Mouse (Mus musculus) lung, adult 2 months (tissue): ENCODE measurements around the gene Slc4a7. TPM values are rescaled to one million over a fixed set of nuclear protein-coding genes. Genes with fewer than 3 reads are reported as not detected.

Experiments
- DNase-seq: peaks from one replicate; pipeline ENCODE4 v3.0.0; 2022
- H3K4me1 ChIP-seq: fragments of 200-500 bp; 2 replicates; pipeline ENCODE4 v1.6.1; 2011; ENCODE audit warnings: low read length; ENCODE audit not compliant: control insufficient read depth, insufficient read depth
- H3K4me3 ChIP-seq: fragments of 200-500 bp; replicated peaks from 2 replicates; pipeline ENCODE3; 2011; ENCODE audit warnings: low read depth, mild to moderate bottlenecking, control low read depth, low read length; ENCODE audit errors: extremely low read depth
- CTCF ChIP-seq: fragments of 200-500 bp; IDR thresholded peaks from 2 replicates; pipeline ENCODE4 v1.5.1; 2011; ENCODE audit warnings: mild to moderate bottlenecking, low read length, control low read depth; ENCODE audit not compliant: insufficient read depth
- POLR2A ChIP-seq: fragments of 200-500 bp; IDR thresholded peaks from 2 replicates; pipeline ENCODE4 v1.6.1; 2011; ENCODE audit warnings: low read depth, mild to moderate bottlenecking, control low read depth, low read length, borderline replicate concordance; ENCODE audit errors: extremely low read depth
- WGBS: fragments of 180-500 bp; shearing (Covaris S2); methylation state at CpG from one replicate; pipeline ENCODE4 v1.1.7; 2018; 5-methylcytosine and 5-hydroxymethylcytosine counted together
- polyA plus RNA-seq: library from polyadenylated mRNA; depleted of rRNA; stranded (reverse); fragments of >200 nt; gene quantifications from 2 replicates; pipeline ENCODE4 v1.2.3, GENCODE M21; 2012

The Slc4a7 gene
- polyA plus RNA-seq, 1 experiment, result 2.8 TPM

DNA sequence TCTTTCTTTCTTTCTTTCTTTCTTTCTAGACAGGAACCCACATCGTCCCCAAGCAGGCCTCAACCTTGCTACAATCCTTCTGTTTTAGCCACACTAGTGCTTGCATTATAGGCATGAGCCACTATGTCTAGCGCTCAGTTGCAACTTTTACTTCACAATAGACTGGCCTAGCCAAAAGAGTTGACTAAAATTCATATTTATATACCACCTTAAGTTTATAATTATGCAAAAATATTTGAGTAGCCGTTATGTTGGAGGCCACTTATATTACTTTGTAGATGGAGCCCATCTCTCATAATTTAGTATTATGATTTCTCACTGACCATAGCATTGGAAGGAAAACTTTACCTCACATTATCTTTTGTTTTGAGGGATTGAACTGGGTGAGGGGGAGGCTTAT, 3.0 kb downstream of the Slc4a7 start:
- Histone ChIP-seq H3K4me3 (no peak overlapping the region), H3K4me1 (peaks cover 2% of the 10 kb centered on the region; the same call in 1 of the 2 replicates)
- no peak for DNase-seq
- WGBS, result 88% methylated on average over 3 of the region's 3 CpGs
- TF ChIP-seq CTCF, result no peak
- TF ChIP-seq POLR2A, result no peak

- TF ChIP-seq CTCF, result no peak
- 70% methylated on average over 1 of the region's 1 CpGs for WGBS
- DNase-seq, result no peak
- peaks cover 2% of the 10 kb centered on the region; the same call in 1 of the 2 replicates for H3K4me1 ChIP-seq
- H3K4me3 ChIP-seq, result no peak overlapping the region
These were observed 4.3 kb downstream of the Slc4a7 start for GRCm38 (mm10) chr14:14706381-14706780.

DNA sequence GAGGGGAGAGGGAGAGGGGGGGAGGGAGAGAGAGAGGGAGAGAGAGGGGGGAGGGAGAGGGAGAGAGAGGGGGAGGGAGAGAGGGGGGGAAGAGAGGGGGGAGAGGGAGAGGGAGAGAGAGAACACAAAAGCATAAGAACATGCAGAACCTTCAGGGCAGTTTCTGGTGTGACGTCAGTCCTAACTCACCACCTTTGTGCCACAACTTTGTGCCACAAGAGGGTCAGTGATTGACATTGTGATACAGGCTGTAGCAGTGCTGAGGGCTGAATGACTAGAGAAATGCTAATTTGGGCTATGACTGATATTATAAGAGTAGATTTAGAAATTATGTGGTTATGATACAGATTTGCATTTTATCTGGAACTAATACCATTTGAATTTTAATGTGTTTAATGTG, 5.0 kb downstream of the Slc4a7 start:
- H3K4me1 ChIP-seq, result peaks cover 2% of the 10 kb centered on the region; the same call in 1 of the 2 replicates
- no peak for DNase-seq
- WGBS, result 77% methylated on average over 1 of the region's 1 CpGs
- no peak overlapping the region for H3K4me3 ChIP-seq
- TF ChIP-seq POLR2A (no peak), CTCF (no peak)

- Histone ChIP-seq H3K4me3 (no peak overlapping the region), H3K4me1 (peaks cover 2% of the 10 kb centered on the region; the same call in 1 of the 2 replicates)
- TF ChIP-seq POLR2A, result no peak
- no peak for TF ChIP-seq CTCF
- WGBS, result 51% methylated on average over 1 of the region's 1 CpGs
- DNase-seq, result no peak
These were observed 6.9 kb downstream of the Slc4a7 start for GRCm38 (mm10) chr14:14709021-14709420.

DNA sequence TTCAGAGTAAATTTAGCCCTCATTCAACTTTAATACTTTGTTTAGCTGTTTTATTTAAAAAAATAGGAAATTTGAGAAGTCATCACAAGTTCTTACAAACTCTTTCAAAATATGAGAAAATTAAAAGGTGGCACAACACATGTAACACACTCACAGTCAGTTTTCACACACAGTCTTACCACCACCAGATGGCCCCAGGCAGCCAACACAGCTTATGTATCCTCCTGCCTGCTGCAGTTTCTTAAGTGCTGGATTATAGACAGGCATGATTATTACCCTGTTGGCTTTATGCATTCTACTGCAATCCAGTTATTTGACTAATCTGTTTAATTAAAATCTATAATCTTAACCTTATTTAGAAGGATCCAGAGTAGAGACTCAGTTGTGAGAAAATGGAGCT, 12.1 kb downstream of the Slc4a7 start:
- Histone ChIP-seq H3K4me3 (no peak overlapping the region), H3K4me1 (no peaks in the 10 kb centered on the region)
- TF ChIP-seq POLR2A, result no peak
- no peak for TF ChIP-seq CTCF
- no peak for DNase-seq

DNA sequence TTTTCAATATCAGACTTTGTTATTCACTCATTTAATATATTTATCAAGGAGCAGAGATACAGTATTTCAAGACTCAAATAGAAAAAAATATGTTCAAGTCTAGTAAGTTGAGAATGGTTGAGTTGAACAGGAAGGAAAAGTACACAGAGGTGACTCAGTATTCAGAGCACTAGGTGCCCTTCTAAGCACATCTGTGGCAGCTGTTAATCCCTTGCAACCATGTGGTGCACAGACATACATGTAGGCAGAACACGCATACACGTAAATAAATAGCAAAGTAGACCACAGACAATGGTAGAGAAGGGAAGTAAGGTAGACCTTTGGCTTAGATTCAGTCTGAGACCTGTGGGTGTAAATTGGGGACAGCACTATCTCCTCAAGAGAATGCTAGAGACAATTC, 13.7 kb downstream of the Slc4a7 start:
- DNase-seq, result no peak
- Histone ChIP-seq H3K4me1 (no peaks in the 10 kb centered on the region), H3K4me3 (no peak overlapping the region)
- TF ChIP-seq CTCF (no peak), POLR2A (no peak)
- WGBS, result 85% methylated on average over 2 of the region's 2 CpGs

GRCm38 (mm10) chr14:14716843-14717242, 14.8 kb downstream of the Slc4a7 start:
- Histone ChIP-seq H3K4me3 (no peak overlapping the region), H3K4me1 (no peaks in the 10 kb centered on the region)
- TF ChIP-seq POLR2A, result no peak
- no peak for TF ChIP-seq CTCF
- DNase-seq, result no peak
- WGBS, result 79% methylated on average over 6 of the region's 6 CpGs

- WGBS, result 95% methylated on average over 4 of the region's 4 CpGs
- no peak for TF ChIP-seq POLR2A
- TF ChIP-seq CTCF, result no peak
- no peak overlapping the region for H3K4me3 ChIP-seq
- no peaks in the 10 kb centered on the region for H3K4me1 ChIP-seq
- DNase-seq, result no peak
These were observed 16.5 kb downstream of the Slc4a7 start for GRCm38 (mm10) chr14:14718556-14718955.

DNA sequence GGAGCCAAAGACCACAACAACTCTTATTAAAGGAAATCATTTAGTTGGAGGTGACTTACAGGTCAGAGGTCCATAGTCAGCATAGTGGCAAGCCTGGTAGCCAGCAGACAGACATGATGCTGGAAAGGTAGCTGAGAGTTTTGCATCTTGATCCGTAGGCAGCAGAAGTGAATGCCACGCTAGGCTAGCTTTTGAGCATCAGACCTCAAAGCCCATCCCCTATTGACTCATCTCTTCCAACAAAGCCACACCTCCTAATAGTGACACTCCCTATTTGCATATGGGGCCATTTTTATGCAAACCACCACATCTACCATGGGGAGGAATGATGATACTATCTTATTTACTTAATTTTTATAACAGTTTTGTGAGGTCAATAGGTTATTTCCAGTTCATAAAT, 79.1 kb downstream of the Slc4a7 start:
- Histone ChIP-seq H3K4me3 (no peak overlapping the region), H3K4me1 (no peaks in the 10 kb centered on the region)
- 96% methylated on average over 2 of the region's 2 CpGs for WGBS
- TF ChIP-seq CTCF, result no peak
- TF ChIP-seq POLR2A, result no peak
- no peak for DNase-seq

GRCm38 (mm10) chr14:14784223-14784622, 82.1 kb downstream of the Slc4a7 start:
- H3K4me1 ChIP-seq, result no peaks in the 10 kb centered on the region
- H3K4me3 ChIP-seq, result no peak overlapping the region
- WGBS, result 83% methylated on average over 1 of the region's 1 CpGs
- no peak for DNase-seq
- TF ChIP-seq CTCF (no peak), POLR2A (no peak)

DNA sequence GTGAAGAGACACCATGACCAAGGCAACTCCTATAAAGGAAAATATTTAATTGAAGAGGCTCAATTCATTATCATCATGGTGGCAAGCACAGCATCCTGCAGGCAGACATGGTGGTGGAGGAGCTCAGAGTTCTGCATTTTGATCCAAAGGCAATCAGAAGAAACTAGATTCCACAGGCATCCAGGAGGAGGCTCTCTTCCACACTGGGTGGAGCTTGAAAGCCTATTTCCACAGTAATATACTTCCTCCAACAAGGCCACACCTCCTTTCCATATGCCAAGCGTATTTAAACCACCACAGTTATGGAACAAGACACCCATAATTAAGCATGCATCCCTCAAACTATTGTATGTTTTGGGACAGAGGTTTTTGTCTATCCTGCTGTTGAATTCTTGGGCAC, 84.9 kb downstream of the Slc4a7 start:
- TF ChIP-seq CTCF, result no peak
- no peak for DNase-seq

GRCm38 (mm10) chr14:14789840-14790470, 87.9 kb downstream of the Slc4a7 start:
- H3K4me1 ChIP-seq, result no peaks in the 10 kb centered on the region
- H3K4me3 ChIP-seq, result no peak overlapping the region
- DNase-seq, result no peak
- 82% methylated on average over 4 of the region's 4 CpGs for WGBS
- TF ChIP-seq POLR2A, result no peak
- no peak for TF ChIP-seq CTCF

More for the DNA sequence above, 84.9 kb downstream of the Slc4a7 start:
- 97% methylated on average over 1 of the region's 1 CpGs for WGBS
- no peak overlapping the region for H3K4me3 ChIP-seq
- no peaks in the 10 kb centered on the region for H3K4me1 ChIP-seq
